Mouse (Mus musculus) c-Kit-positive CD71-positive TER-119-positive erythroid progenitor cells, embryonic 14.5 days (primary cell): ENCODE measurements around the gene Zfp935.
"Not testable (repeated sequence)": the region's sequence is repeated elsewhere in the genome, so short reads cannot be mapped to it uniquely, and the experiment has no call there.

Experiments
- DNase-seq: peaks from one replicate; pipeline ENCODE4 v3.0.0-alpha.2; 2013; ENCODE audit warnings: low spot score

Gene Zfp935

GRCm38 (mm10) chr13:62558189-62559110, at the start of gene Zfp935:
Zfp935 (minus strand) TSS chr13:62558511.
- peak; percentile 32 for DNase-seq

- DNase-seq = not testable (repeated sequence)
These were observed 12.8 kb upstream of the Zfp935 start, which contains the start of gene Zfp934 for GRCm38 (mm10) chr13:62571099-62571498. Zfp934 (minus strand) TSS chr13:62571199.

DNA sequence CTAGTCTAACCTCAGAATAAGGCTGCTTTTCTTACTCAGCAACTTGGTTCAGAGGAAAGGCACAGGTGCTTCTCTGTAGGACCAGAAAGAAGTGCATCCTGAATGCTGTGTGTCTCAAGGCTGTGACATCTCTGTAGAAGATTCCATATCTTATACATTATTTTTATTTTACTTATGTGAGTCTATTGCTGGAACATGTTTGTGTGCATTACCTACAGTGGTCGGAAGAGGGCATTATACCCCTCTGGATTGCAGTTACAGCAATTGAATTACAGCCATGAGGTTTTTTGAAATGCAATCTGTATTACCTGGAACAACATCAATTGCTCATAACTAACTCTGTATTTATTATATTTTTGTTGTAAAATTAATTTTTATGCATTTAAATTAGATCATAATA, 3.4 kb upstream of the Zfp935 start:
- not testable (repeated sequence) for DNase-seq

DNA sequence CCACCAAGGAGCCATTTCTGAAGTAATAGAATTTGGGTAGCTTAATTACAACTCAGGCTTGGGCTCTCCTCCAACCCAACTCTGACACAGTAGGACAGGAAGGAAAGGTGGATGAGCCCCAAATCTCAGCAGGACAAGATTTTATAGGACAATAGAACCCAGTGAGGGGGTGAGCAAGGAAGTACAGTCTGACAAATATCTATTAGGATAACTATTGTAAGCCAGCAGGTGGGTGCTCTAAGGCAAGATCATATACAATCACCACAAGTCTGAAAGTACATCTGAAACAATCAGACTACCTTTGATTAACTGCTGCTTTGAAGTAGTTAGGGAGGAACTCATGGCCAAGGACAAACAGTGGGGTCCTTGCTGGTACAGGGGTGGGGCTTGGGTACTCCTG, 28.2 kb downstream of the Zfp935 start:
- not testable (repeated sequence) for DNase-seq

- not testable (repeated sequence) for DNase-seq
These were observed 47.5 kb downstream of the Zfp935 start for GRCm38 (mm10) chr13:62510641-62511420.

DNA sequence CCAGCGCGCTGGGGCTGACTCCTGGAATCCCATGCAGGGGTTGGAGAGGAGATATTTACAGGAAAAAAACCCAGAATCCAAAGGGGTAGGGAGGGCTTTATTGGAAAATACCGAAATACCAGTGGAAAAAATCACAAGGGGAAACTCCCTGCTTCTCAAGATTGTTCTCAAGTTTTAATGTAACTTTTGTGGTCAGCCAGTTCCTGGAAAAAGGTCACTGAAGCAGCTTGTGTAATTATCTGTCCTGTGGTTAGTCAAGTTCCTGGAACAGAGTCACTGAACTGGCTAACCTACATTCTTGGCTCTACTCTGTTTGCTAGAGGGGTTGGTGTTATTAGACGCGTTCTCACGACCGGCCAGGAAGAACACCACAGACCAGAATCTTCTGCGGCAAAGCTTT, 85.7 kb downstream of the Zfp935 start:
- not testable (repeated sequence) for DNase-seq

DNA sequence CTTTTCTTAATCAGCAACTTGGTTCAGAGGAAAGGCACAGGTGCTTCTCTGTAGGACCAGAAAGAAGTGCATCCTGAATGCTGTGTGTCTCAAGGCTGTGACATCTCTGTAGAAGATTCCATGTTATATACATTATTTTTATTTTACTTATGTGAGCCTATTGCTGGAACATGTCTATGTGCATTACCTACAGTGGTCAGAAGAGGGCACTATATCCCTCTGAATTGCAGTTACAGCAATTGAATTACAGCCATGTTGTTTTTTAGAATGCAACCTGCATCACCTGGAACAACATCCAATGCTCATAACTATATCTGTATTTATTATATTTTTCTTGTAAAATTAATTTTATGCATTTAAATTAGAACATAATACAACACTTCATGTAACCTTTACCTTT, 88.4 kb downstream of the Zfp935 start:
- peak; percentile 49 for DNase-seq

DNA sequence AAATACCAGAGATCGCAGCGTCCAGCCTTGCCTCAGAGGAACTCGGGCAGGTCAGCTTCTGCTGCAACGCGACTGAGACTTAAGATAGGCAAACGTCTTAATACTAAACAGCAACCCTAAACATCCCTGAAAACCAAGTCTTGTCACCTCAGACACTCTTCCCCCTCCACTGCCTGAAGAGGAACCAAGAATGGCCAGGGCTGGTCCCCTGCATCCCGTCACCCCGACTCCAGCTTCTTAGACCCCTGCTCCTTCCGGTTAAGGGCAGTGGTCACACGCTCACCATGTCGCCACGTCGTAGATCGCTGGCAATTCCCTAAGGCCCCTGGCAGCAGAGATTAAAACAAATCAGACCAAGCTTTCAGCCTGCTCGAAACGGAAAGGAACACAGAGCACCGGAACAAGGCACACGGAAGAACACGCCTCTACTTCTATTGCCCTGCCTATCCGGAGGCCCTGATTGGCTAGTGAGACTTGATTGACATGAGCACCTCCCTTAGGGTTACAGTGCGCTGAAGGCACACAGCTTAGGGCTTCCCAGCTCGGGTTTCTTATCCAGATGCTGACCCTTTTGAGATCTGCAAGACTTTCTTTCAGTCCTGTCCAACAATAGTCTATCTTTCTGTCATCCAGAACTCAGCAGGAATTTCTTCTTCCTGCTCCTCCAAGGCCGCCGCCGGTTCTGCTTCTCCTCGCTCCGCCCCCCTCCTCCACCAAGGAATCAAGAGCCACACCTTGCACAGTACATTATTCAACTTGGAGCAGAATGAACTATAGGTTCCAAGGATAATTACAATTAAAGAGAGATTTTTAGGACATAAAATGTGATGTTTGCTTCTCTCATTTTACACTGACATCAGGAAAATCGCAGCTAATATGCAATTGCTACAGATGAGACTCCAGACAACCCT, 91.6 kb downstream of the Zfp935 start, which contains the start of gene Gm49359:
TSS of gene Gm49359 (minus strand) at position 409 of the 911 bp plus-strand sequence.
- DNase-seq = peak; percentile 86
